Mouse (Mus musculus) hindbrain, embryonic 15.5 days (tissue): Measurements from ENCODE around the gene Cog7. TPM values are rescaled to one million over a fixed set of nuclear protein-coding genes. Genes with fewer than 3 reads are reported as not detected.
A peak's percentile ranks its signal among the peaks of the same experiment; 100 is the strongest.

Source experiments
- ATAC-seq: fragments of 200-750 bp; cut with Nextera tagmentation; 2 replicates; pipeline ENCODE4 v1.8.0; 2017; ENCODE audit warnings: low read depth, moderate number of reproducible peaks, moderate TSS enrichment; ENCODE audit not compliant: low FRiP score
- H3K27ac ChIP-seq: fragments of 300-500 bp; sonication (generic); replicated peaks from 2 replicates; pipeline ENCODE4 v1.5.1; 2015; ENCODE audit warnings: mild to moderate bottlenecking, inconsistent platforms
- H3K27me3 ChIP-seq: fragments of 300-500 bp; sonication (generic); 2 replicates; pipeline ENCODE4 v1.6.1; 2015; ENCODE audit warnings: control low read depth, inconsistent platforms
- H3K36me3 ChIP-seq: fragments of 300-500 bp; sonication (generic); 2 replicates; pipeline ENCODE4 v1.6.1; 2015; ENCODE audit warnings: control low read depth, inconsistent platforms
- H3K4me1 ChIP-seq: fragments of 300-500 bp; sonication (generic); replicated peaks from 2 replicates; pipeline ENCODE4 v1.6.1; 2015; ENCODE audit warnings: control low read depth, inconsistent platforms
- H3K4me2 ChIP-seq: fragments of 300-500 bp; sonication (generic); 2 replicates; pipeline ENCODE4 v1.6.1; 2015; ENCODE audit warnings: moderate library complexity, mild to moderate bottlenecking, inconsistent platforms
- H3K4me3 ChIP-seq: fragments of 300-500 bp; sonication (generic); 2 replicates; pipeline ENCODE4 v1.5.1; 2015; ENCODE audit warnings: mild to moderate bottlenecking, inconsistent platforms
- H3K9ac ChIP-seq: fragments of 300-500 bp; sonication (generic); 2 replicates; pipeline ENCODE4 v1.6.1; 2015; ENCODE audit warnings: inconsistent platforms
- H3K9me3 ChIP-seq: fragments of 300-500 bp; sonication (generic); 2 replicates; pipeline ENCODE4 v1.6.1; 2016; ENCODE audit warnings: control low read depth, inconsistent platforms
- WGBS: fragments of 180-500 bp; shearing (Covaris S2); methylation state at CpG from one replicate; pipeline ENCODE4 v1.1.7; 2015; 5-methylcytosine and 5-hydroxymethylcytosine counted together
- polyA plus RNA-seq: library from polyadenylated mRNA; unstranded; fragments of >200 nt; fragmentation: Nextera tagmentation; extraction: Ambion mirVana; gene quantifications from 2 replicates; pipeline ENCODE4 v1.2.1, GENCODE M21; 2015

Gene Cog7
- 26.8 and 29.8 TPM in 2 replicates for polyA plus RNA-seq

DNA sequence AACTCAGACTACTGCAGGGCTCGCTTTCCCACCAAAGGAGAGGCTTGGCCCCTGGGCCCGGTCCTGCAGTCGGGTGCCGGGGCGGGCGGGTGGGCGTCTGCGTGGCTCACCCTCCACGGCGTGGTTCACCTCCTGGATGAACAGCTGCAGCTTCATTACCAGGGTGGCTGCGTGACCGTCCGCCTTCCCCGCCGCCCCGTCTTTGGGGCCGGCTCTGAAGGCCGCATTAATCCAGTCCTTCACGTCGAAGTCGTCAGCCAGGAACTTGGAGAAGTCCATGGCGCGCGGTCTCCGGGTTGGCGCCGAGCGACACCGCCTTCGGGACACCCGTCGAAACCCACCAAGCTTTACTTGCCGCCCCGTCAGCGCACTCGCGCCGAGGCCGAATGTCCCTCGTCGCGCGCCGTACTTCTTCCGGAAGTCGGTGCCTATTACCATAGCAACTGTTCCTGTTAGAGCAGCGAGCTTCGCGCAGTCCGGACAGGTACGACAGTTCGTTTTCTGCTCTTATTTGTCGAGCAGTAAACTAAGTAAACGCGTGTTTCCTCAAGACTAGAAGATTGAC, at the start of gene Cog7:
TSS of gene Cog7 (minus strand) at position 405 of the 565 bp plus-strand sequence.
- H3K9ac ChIP-seq: peak within 1 kb of the TSS; percentile 61
- H3K27me3 ChIP-seq: no peaks in the 10 kb centered on the region
- 0 out of 2 replicates have a peak, but pooled peaks cover 6% of the 10 kb centered on the region for H3K36me3 ChIP-seq
- ATAC-seq: peak; percentile 90
- H3K9me3 ChIP-seq: no peaks in the 10 kb centered on the region
- H3K4me1 ChIP-seq: peaks cover 11% of the 10 kb centered on the region
- under 1% methylated on average over 55 of the region's 55 CpGs for WGBS
- no peak within 1 kb of the TSS for H3K27ac ChIP-seq
- H3K4me2 ChIP-seq: peak within 1 kb of the TSS; percentile 85
- peak within 1 kb of the TSS; percentile 84 for H3K4me3 ChIP-seq

DNA sequence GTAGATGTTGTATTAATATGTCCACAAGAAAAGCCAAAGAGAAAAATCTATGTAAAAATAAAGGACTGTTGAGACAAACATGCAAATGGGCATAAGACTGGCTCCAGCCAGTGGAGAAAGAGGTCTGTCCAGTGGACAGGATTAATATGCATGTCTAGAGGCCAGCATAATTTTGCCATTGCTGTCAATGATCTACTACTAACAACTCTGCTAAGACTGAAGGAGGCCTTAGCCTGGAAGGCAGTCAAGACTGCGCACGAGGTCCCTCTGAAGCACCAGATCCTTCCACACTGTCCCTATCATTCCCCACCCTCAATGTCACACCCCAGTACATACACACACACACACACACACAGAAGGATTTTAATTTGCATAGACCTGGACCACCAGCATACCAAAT, 40.6 kb upstream of the Cog7 start:
- H3K36me3 ChIP-seq: no peaks in the 10 kb centered on the region
- ATAC-seq: no peak

GRCm38 (mm10) chr7:122020667-122021354, 39.3 kb upstream of the Cog7 start, which contains the start of gene Gga2:
TSS of gene Gga2 (minus strand) at chr7:122021222.
- H3K27me3 ChIP-seq: no peaks in the 10 kb centered on the region
- peak within 1 kb of the TSS; percentile 73 for H3K4me2 ChIP-seq
- H3K27ac ChIP-seq: peak within 1 kb of the TSS; percentile 88
- peak within 1 kb of the TSS; percentile 53 for H3K4me3 ChIP-seq
- H3K36me3 ChIP-seq: no peaks in the 10 kb centered on the region
- peak within 1 kb of the TSS; percentile 64 for H3K9ac ChIP-seq
- H3K9me3 ChIP-seq: no peaks in the 10 kb centered on the region
- H3K4me1 ChIP-seq: peaks cover 44% of the 10 kb centered on the region
- WGBS: under 1% methylated on average over 50 of the region's 50 CpGs
- ATAC-seq: peak; percentile 88

More for the DNA sequence above, 40.6 kb upstream of the Cog7 start:
- Histone ChIP-seq H3K4me1 (peaks cover 32% of the 10 kb centered on the region), H3K4me2 (no peak overlapping the region), H3K4me3 (no peak overlapping the region), H3K9me3 (no peaks in the 10 kb centered on the region), H3K9ac (no peak overlapping the region), H3K27ac (no peak overlapping the region), H3K27me3 (no peaks in the 10 kb centered on the region)
- 93% methylated on average over 2 of the region's 2 CpGs for WGBS

- H3K9ac ChIP-seq: peak overlapping the region; percentile 64
- no peaks in the 10 kb centered on the region for H3K9me3 ChIP-seq
- H3K4me3 ChIP-seq: peak overlapping the region; percentile 53
- peak overlapping the region; percentile 73 for H3K4me2 ChIP-seq
- peaks cover 49% of the 10 kb centered on the region for H3K4me1 ChIP-seq
- peak overlapping the region; percentile 88 for H3K27ac ChIP-seq
- H3K27me3 ChIP-seq: no peaks in the 10 kb centered on the region
- WGBS: under 1% methylated on average over 6 of the region's 6 CpGs
- ATAC-seq: peak; percentile 53
- no peaks in the 10 kb centered on the region for H3K36me3 ChIP-seq
Observed at GRCm38 (mm10) chr7:122020273-122020666, 38.8 kb upstream of the Cog7 start.

GRCm38 (mm10) chr7:122018978-122019377, 37.5 kb upstream of the Cog7 start:
- Histone ChIP-seq H3K9me3 (no peaks in the 10 kb centered on the region), H3K4me3 (peak overlapping the region; percentile 53), H3K9ac (no peak overlapping the region), H3K4me2 (peak overlapping the region; percentile 73), H3K27ac (no peak overlapping the region), H3K36me3 (no peaks in the 10 kb centered on the region), H3K4me1 (peaks cover 58% of the 10 kb centered on the region), H3K27me3 (no peaks in the 10 kb centered on the region)
- 86% methylated on average over 7 of the region's 7 CpGs for WGBS
- no peak for ATAC-seq

- Histone ChIP-seq H3K4me3 (no peak overlapping the region), H3K27me3 (no peaks in the 10 kb centered on the region), H3K9ac (no peak overlapping the region), H3K9me3 (no peaks in the 10 kb centered on the region), H3K36me3 (no peaks in the 10 kb centered on the region), H3K27ac (no peak overlapping the region), H3K4me1 (peaks cover 58% of the 10 kb centered on the region), H3K4me2 (peak overlapping the region; percentile 73)
- ATAC-seq: no peak
- WGBS: 74% methylated on average over 3 of the region's 3 CpGs
Observed at GRCm38 (mm10) chr7:122018247-122018646, 36.7 kb upstream of the Cog7 start.

DNA sequence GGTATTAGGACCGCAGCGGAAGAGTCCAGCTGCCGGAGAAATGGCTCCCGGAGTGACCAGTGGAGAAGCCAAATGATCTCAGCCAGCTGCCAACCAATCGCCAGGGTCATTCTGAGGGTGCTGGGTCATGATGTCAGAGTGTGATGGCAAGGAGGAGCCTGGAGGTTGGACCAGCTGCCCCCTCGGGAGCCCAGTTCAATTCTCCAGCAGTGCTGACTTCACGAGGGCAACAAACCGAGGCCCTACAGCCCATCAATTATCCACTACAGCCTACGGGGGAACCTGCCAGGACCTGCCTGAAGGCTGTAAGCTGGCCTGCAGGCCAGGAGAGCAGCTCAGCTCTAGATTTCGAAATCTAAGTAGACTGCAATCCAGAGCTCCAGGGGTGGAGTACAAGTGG, 34.2 kb upstream of the Cog7 start:
- 43% methylated on average over 10 of the region's 10 CpGs for WGBS
- no peaks in the 10 kb centered on the region for H3K27me3 ChIP-seq
- no peak for ATAC-seq
- H3K4me2 ChIP-seq: peak overlapping the region; percentile 16
- no peak overlapping the region for H3K9ac ChIP-seq
- H3K27ac ChIP-seq: no peak overlapping the region; the same call in 1 of the 2 replicates
- H3K36me3 ChIP-seq: peaks cover 14% of the 10 kb centered on the region
- peaks cover 55% of the 10 kb centered on the region for H3K4me1 ChIP-seq
- H3K4me3 ChIP-seq: no peak overlapping the region
- H3K9me3 ChIP-seq: no peaks in the 10 kb centered on the region

DNA sequence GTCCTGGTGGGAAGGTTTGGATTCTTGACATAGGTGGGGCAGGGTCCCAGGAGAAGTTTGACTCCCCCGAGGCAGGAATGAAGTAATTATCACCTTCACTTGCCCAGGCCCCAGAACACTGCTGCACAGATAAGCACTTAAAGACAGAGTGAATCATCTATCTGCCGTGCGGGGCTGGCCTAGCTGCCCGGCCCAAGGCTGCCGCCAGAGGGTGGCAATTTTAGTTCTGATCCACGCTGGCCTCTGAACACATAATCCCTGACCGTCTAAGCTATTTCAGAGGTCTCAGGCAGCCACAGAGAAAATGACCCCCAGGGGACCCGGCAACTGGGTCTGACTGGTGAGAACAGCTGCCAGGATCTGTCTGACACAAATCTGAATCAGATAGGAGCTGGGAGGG, 33.6 kb upstream of the Cog7 start:
- WGBS: 56% methylated on average over 8 of the region's 8 CpGs
- Histone ChIP-seq H3K36me3 (peaks cover 21% of the 10 kb centered on the region), H3K27me3 (no peaks in the 10 kb centered on the region), H3K9ac (no peak overlapping the region), H3K4me3 (no peak overlapping the region), H3K4me2 (0 out of 2 replicates have a peak overlapping the region, but pooled peaks have one; percentile 16), H3K4me1 (peaks cover 53% of the 10 kb centered on the region), H3K9me3 (no peaks in the 10 kb centered on the region), H3K27ac (no peak overlapping the region; the same call in 1 of the 2 replicates)
- no peak for ATAC-seq

DNA sequence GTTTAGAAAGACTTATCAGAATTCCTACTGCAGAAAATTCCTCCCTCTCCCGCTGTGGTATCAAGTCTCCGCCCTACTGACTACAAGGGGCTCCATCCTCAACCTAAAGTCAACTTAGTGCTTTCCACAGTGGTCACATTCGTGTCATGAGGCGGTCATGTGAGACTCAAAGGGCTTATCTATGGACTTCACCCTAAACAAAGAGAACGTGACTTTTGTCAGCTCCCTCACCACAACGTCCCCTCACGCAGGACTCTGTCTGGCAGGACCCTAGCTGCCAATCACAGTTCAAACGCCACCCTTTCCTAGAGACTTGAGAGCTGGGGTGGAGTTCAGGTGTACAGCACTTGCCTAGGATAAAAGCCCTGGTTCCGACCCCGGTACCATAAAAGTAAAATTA, 31.4 kb upstream of the Cog7 start:
- Histone ChIP-seq H3K4me1 (peaks cover 32% of the 10 kb centered on the region), H3K4me3 (no peak overlapping the region), H3K9me3 (no peaks in the 10 kb centered on the region), H3K27me3 (no peaks in the 10 kb centered on the region), H3K36me3 (peaks cover 38% of the 10 kb centered on the region), H3K27ac (no peak overlapping the region), H3K4me2 (no peak overlapping the region), H3K9ac (no peak overlapping the region)
- ATAC-seq: no peak
- 89% methylated on average over 10 of the region's 10 CpGs for WGBS

GRCm38 (mm10) chr7:122012370-122012769, 30.9 kb upstream of the Cog7 start:
- Histone ChIP-seq H3K4me1 (peaks cover 29% of the 10 kb centered on the region), H3K4me3 (no peak overlapping the region), H3K36me3 (peaks cover 44% of the 10 kb centered on the region), H3K9me3 (no peaks in the 10 kb centered on the region), H3K27ac (no peak overlapping the region), H3K27me3 (no peaks in the 10 kb centered on the region), H3K4me2 (no peak overlapping the region), H3K9ac (no peak overlapping the region)
- ATAC-seq: no peak
- WGBS: 93% methylated on average over 4 of the region's 4 CpGs

- Histone ChIP-seq H3K4me3 (no peak overlapping the region), H3K27ac (no peak overlapping the region), H3K4me2 (no peak overlapping the region), H3K36me3 (peaks cover 84% of the 10 kb centered on the region), H3K9ac (no peak overlapping the region), H3K27me3 (no peaks in the 10 kb centered on the region), H3K9me3 (no peaks in the 10 kb centered on the region), H3K4me1 (no peaks in the 10 kb centered on the region)
- WGBS: 78% methylated on average over 8 of the region's 8 CpGs
- no peak for ATAC-seq
Observed at GRCm38 (mm10) chr7:122000396-122000795, 18.9 kb upstream of the Cog7 start.

DNA sequence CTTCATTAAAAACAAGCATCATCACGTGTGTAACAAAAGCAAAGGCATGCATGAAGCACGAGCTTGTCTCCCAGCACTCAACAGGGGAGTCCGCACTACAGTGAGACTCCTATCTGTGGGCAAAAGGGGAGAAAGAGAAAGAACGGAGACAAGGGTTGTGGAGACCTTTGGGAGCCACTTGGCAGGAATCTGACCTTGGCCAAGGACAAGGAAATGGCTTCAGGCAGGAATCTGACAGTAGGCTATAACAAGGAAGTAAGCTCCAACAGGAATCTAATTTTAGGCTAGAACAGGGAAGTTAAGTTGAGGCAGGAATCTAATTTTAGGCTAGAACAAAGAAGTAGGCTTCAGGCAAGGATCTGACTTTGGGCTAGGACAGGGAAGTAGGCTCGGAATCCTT, 14.4 kb upstream of the Cog7 start:
- H3K4me3 ChIP-seq: no peak overlapping the region
- H3K4me2 ChIP-seq: no peak overlapping the region
- H3K9me3 ChIP-seq: no peaks in the 10 kb centered on the region
- no peak for ATAC-seq
- no peak overlapping the region for H3K9ac ChIP-seq
- H3K4me1 ChIP-seq: no peaks in the 10 kb centered on the region
- no peak overlapping the region for H3K27ac ChIP-seq
- WGBS: 87% methylated on average over 5 of the region's 5 CpGs
- peaks cover 83% of the 10 kb centered on the region for H3K36me3 ChIP-seq
- H3K27me3 ChIP-seq: no peaks in the 10 kb centered on the region
